Mouse (Mus musculus) megakaryocyte, embryonic 14.5 days (primary cell): ENCODE data around the gene Gtsf1. TPM values are rescaled to one million over a fixed set of nuclear protein-coding genes. Genes with fewer than 3 reads are reported as not detected.

Experiments used
- H3K27me3 ChIP-seq: replicated peaks from 2 replicates; pipeline ENCODE3; 2012; ENCODE audit warnings: inconsistent platforms
- H3K36me3 ChIP-seq: replicated peaks from 2 replicates; pipeline ENCODE3; 2012; ENCODE audit warnings: low read length, inconsistent platforms, mixed read lengths
- H3K4me1 ChIP-seq: 2 replicates; pipeline ENCODE4 v1.6.1; 2012; ENCODE audit warnings: inconsistent platforms
- H3K4me3 ChIP-seq: replicated peaks from 2 replicates; pipeline ENCODE3; 2012; ENCODE audit warnings: moderate library complexity, mild to moderate bottlenecking, inconsistent platforms
- H3K9me3 ChIP-seq: 2 replicates; pipeline ENCODE4 v1.6.1; 2012; ENCODE audit warnings: inconsistent platforms
- FLI1 ChIP-seq: IDR thresholded peaks from 2 replicates; pipeline ENCODE4 v1.6.1; 2012; ENCODE audit warnings: low read length, inconsistent platforms, mixed read lengths
- GATA1 ChIP-seq: IDR thresholded peaks from 3 replicates; pipeline ENCODE4 v1.6.1; 2012; ENCODE audit warnings: mixed read lengths, low read length, inconsistent platforms, borderline replicate concordance
- polyA plus RNA-seq: library from polyadenylated mRNA; stranded (reverse); fragments of >175 nt; gene quantifications from 2 replicates; pipeline ENCODE4 v1.2.3, GENCODE M21; 2012; ENCODE audit warnings: low replicate concordance; ENCODE audit not compliant: insufficient read depth

Gene Gtsf1
- polyA plus RNA-seq, 1 experiment = not detected

DNA sequence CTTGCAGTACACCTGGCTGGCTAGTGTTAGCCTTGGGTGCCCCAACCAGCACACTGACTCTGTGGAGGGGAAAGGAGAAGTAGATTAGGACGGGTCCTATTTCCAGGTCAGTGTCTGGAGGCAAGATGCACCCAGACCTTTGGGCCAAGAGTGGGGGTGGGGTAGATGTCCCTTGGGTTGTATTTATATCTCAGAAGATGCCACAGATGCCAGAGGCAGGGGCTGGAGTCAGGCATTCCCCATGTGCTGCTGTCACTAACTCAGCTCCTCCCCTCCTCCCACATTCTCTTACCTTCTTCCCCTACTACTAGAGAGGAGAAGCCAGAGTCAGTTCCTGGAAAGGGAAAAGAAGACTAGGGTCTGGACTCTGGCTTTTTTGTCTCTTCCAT lies 71.2 kb downstream of the Gtsf1 start:
- Histone ChIP-seq H3K27me3 (no peaks in the 10 kb centered on the region), H3K9me3 (no peaks in the 10 kb centered on the region), H3K4me1 (peaks cover 87% of the 10 kb centered on the region), H3K36me3 (peaks cover 63% of the 10 kb centered on the region), H3K4me3 (peak overlapping the region; percentile 83)
- TF ChIP-seq FLI1 (no peak), GATA1 (no peak)

DNA sequence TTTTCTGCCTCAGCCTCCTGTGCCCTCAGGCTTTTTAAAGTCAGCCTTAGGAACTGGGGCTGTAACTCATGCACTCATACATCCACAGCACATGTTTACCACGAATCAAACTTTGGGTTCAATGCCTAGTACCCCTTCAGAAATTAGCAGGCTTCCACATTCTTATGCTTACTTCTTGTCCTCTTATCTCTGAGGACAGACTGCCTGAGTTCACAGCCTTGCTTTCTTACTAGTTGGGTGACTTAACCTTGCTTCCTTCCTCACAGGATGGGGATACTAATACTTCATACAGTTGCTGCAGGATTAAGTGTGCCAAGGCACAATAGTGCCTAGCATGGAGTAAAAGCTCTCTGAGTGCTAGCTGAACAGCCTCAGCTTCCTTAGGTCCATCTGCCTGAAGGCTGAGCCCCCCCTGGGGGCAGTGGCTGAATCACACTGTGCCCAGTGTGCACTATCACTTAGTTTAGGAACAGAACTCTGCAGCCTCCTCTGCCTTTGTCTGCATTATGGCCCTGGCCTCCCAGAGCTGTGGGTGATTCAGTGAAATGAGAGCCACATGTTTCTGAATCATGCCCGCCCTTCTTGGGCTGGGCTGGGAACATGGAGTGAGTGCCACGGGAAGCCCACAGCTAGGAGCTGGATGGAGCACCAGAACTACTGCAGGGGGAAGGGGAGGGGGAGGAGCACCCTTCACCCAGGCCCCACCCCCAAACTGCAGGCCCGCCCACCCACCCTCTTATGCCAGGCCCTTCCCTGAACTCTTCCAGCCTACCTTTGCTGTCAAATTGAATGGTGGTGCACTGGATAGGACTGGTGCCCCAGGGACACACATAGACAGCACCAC lies 71.8 kb downstream of the Gtsf1 start:
- no peak for TF ChIP-seq FLI1
- no peak; the same call in 2 of the 3 replicates for TF ChIP-seq GATA1
- no peaks in the 10 kb centered on the region for H3K27me3 ChIP-seq
- H3K36me3 ChIP-seq = peaks cover 69% of the 10 kb centered on the region
- H3K4me3 ChIP-seq = peak overlapping the region; percentile 83
- no peaks in the 10 kb centered on the region for H3K9me3 ChIP-seq
- H3K4me1 ChIP-seq = peaks cover 87% of the 10 kb centered on the region

DNA sequence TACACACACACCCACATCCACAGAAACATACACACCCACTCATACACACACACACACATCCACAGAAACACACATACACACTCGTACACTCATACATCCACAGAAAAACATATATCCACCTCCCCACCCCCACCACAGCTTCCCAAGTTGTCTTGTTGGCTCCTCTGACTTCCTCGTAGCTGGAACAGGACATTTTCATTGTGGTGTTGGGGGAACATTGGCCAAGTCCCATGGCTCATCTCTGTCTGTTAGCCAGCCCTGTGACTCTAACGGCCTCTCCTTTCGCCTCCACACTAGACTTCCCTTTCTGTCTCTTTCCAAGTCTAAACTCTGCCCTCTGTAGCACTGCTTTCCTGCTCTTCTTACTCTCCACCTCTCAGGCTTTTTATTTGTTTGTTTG lies 72.5 kb downstream of the Gtsf1 start:
- Histone ChIP-seq H3K4me3 (no peak overlapping the region), H3K4me1 (peaks cover 87% of the 10 kb centered on the region), H3K27me3 (no peaks in the 10 kb centered on the region), H3K9me3 (no peaks in the 10 kb centered on the region), H3K36me3 (peaks cover 76% of the 10 kb centered on the region)
- TF ChIP-seq FLI1 (no peak), GATA1 (no peak)

DNA sequence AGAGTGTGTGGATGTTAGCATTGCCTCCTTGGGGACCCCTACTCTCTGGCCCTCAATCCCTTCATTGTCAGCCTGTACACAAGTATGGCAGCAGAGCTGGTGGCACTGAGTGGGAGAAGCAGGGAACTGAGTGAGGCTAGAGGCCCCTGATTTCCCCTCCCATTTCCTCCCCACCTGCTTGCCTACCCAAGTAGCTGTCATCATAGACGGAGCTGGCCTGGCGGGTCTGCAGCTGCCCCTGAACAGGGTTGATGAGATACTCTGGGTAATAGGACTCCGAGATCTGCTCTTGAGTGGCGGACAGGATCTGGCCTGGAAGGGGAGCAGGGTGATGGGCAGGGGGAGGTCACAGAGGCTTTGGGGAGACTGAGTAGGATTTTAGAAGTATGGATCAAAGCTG lies 74.1 kb downstream of the Gtsf1 start:
- peaks cover 81% of the 10 kb centered on the region for H3K36me3 ChIP-seq
- no peaks in the 10 kb centered on the region for H3K27me3 ChIP-seq
- peaks cover 79% of the 10 kb centered on the region for H3K4me1 ChIP-seq
- H3K4me3 ChIP-seq = no peak overlapping the region
- no peaks in the 10 kb centered on the region for H3K9me3 ChIP-seq
- TF ChIP-seq GATA1 = no peak
- TF ChIP-seq FLI1 = no peak

DNA sequence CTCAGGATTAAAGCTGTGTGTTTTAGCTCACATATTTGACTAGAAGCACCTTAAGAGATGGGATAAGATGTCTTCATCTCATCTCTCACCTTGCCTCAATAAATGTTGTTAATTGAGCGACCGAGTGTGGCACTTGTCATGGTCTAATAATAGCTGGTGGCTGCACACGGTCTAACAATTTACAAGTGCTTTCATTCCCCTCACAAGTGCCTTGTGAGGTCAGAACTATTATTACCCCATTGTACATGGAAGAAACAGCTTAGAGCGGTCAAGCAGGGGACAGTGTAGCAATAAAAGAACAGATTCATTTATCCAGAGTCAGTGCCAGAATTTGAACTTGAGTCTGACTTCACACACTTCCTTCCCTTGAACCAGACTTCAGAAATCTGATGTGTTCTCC lies 74.8 kb downstream of the Gtsf1 start:
- H3K36me3 ChIP-seq = peaks cover 86% of the 10 kb centered on the region

DNA sequence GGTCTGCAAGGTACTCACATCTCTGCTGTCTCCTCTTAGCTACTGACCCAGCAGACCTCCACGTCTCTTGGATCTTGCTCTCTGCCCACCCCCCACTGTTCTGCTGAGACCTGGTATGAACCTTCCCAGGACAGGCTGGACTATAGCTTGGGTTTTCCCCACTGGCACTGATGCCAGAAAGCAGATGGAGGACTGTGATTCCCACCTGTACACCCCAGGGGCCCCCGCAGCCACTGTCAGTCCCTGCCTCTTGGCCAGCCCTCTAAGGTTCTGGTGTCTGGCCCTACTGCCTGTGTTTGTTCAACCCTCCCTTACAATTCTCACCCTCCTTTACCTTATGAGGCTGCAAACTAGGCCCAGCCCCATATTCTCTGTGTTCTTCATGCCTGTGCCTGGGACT lies 75.6 kb downstream of the Gtsf1 start:
- no peaks in the 10 kb centered on the region for H3K9me3 ChIP-seq
- H3K27me3 ChIP-seq = no peaks in the 10 kb centered on the region
- H3K4me3 ChIP-seq = no peak overlapping the region
- peaks cover 86% of the 10 kb centered on the region for H3K36me3 ChIP-seq
- peaks cover 64% of the 10 kb centered on the region for H3K4me1 ChIP-seq
- TF ChIP-seq FLI1 = no peak

More for the DNA sequence above, 74.8 kb downstream of the Gtsf1 start:
- Histone ChIP-seq H3K4me1 (peaks cover 72% of the 10 kb centered on the region), H3K9me3 (no peaks in the 10 kb centered on the region), H3K4me3 (no peak overlapping the region), H3K27me3 (no peaks in the 10 kb centered on the region)
- TF ChIP-seq FLI1 (no peak), GATA1 (no peak)

DNA sequence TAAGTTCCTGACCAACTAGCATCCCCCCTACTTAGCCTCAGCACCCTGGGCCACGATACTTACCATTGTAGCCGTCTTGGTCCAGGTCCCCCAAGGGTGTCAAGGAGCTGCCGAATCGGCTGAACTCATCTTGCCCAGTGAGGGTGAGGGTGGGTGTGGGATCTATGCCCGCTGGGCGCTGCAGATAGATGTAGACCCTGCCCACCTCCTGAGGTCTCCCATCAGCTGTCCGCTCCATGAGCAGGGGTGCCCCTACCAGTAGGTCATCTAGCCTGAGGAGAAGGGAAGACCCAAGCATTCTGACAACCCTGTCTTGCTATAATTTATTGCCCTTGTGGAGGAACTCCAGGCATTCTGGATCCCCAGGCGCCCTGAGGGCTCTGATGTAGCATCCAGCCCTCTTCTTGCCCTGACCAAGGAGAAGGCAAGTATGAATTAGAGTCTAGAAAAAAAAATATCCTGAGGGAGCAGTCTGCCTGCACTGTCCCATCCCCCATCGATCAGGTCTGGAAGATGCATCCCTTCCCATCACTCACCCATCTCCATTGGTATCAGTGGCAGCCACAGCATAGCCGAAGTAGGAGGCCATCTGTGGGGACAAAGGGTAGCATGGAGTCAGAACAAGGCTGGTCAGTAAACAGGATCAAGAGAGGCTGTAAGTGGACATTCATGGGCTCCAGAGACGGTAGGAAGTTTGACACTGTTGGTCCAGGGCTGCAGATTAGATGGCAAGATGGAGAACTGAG lies 76.6 kb downstream of the Gtsf1 start:
- H3K27me3 ChIP-seq = no peaks in the 10 kb centered on the region
- TF ChIP-seq GATA1 (no peak), FLI1 (no peak)
- peaks cover 96% of the 10 kb centered on the region for H3K36me3 ChIP-seq
- H3K9me3 ChIP-seq = no peaks in the 10 kb centered on the region
- H3K4me3 ChIP-seq = no peak overlapping the region
- peaks cover 54% of the 10 kb centered on the region for H3K4me1 ChIP-seq

DNA sequence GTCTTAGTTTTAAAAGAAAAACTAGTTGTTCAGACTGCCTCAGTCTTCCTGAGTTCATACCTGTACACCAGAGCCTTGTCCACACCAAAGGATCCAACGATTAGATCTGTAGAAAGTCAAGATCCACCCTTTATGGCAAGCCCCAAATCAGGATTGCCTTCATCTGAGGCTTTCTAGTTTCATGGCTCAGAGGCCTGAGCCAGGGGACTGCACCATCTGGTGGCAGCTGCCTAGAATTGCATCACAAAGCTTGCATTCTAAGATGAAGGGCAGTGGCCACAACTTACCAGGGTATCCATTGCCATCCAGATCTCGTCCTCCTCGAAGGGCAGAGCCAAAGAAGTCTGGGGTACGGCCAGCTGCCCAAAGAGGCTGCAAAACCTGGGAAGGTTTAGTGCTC lies 77.4 kb downstream of the Gtsf1 start:
- peaks cover 99% of the 10 kb centered on the region for H3K36me3 ChIP-seq
- no peak for TF ChIP-seq FLI1
- no peak for TF ChIP-seq GATA1
- H3K4me1 ChIP-seq = peaks cover 46% of the 10 kb centered on the region
- H3K27me3 ChIP-seq = no peaks in the 10 kb centered on the region
- no peaks in the 10 kb centered on the region for H3K9me3 ChIP-seq
- H3K4me3 ChIP-seq = no peak overlapping the region

Other genes starting within 250 kb of the Gtsf1 start
- gene Cbx5, start 190.7 kb downstream of the Gtsf1 start, polyA plus RNA-seq = 0.77 and 1.5 TPM in 2 replicates
- gene Hnrnpa1, start 190.0 kb downstream of the Gtsf1 start, polyA plus RNA-seq = 12.1 and 56.4 TPM in 2 replicates
- gene Nfe2, start 172.1 kb downstream of the Gtsf1 start, polyA plus RNA-seq = 321 and 342 TPM in 2 replicates
- gene Copz1, start 157.8 kb downstream of the Gtsf1 start, polyA plus RNA-seq = 33.2 and 56.2 TPM in 2 replicates
- gene Gpr84, start 119.9 kb downstream of the Gtsf1 start, polyA plus RNA-seq = 1.00 and 1.6 TPM in 2 replicates
- 1,319 and 2,156 TPM in 2 replicates for gene Zfp385a, start 90.4 kb downstream of the Gtsf1 start, polyA plus RNA-seq
- gene Itga5, start 63.7 kb downstream of the Gtsf1 start, polyA plus RNA-seq = 20.5 and 26.4 TPM in 2 replicates
- not detected in 2 replicates for gene Gtsf2, start 18.0 kb upstream of the Gtsf1 start, polyA plus RNA-seq
- gene Nckap1l, start 23.3 kb upstream of the Gtsf1 start, polyA plus RNA-seq = 5.3 and 32.2 TPM in 2 replicates
- 6.1 and 6.3 TPM in 2 replicates for gene Pde1b, start 72.6 kb upstream of the Gtsf1 start, polyA plus RNA-seq
- gene Ppp1r1a, start 107.5 kb upstream of the Gtsf1 start, polyA plus RNA-seq = not detected in 2 replicates
- gene Glycam1, start 134.6 kb upstream of the Gtsf1 start, polyA plus RNA-seq = not detected in 2 replicates